Mouse (Mus musculus) cerebellum, adult 18-20 months (tissue): ENCODE results near the gene Tmeff1.
"Not testable (repeated sequence)": the region's sequence is repeated elsewhere in the genome, so short reads cannot be mapped to it uniquely, and the experiment has no call there.

Experiments
- DNase-seq, 2 experiments: peaks; one replicate each; pipeline ENCODE4 v3.0.0; 2021

Tmeff1 gene

DNA sequence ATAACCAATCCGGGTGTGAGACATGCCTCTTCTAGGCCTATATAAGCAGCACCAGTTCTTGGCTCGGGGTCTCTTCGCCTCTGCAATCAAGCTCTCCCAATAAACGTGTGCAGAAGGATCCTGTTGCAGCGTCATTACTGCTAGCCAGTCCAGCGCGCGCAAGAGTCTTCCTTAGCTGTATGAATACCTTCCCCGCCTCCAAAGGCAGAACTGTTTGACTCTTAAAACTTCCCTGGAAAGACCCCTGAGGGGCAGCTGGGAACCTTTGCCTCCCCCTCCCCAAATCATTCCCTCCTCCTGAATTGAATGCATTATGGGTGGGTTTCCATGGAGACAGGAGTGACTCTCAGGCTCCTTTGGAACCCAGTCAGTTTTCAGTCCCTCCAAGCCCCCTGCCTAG is 93.8 kb downstream of the Tmeff1 start:
- DNase-seq, result no peak

DNA sequence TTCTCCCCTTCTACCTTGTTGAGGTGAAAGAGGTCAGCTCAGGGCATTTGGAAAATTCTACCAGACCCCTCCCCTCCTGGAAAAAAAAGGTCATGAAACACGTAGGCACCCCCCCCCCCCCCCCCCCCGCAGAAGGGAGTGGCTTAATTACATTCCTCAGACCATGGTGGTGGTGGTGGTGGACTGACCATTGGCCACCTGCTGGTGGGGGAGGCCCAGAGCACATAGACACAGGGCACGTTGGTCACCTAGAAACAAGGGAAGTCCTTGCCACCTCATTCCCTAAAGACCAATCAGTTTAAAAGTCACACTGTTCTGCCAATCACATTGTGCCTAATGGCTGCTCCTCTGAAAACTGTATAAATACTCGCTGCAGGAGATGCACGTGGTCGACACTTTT is 94.8 kb downstream of the Tmeff1 start:
- not testable (repeated sequence) for DNase-seq

DNA sequence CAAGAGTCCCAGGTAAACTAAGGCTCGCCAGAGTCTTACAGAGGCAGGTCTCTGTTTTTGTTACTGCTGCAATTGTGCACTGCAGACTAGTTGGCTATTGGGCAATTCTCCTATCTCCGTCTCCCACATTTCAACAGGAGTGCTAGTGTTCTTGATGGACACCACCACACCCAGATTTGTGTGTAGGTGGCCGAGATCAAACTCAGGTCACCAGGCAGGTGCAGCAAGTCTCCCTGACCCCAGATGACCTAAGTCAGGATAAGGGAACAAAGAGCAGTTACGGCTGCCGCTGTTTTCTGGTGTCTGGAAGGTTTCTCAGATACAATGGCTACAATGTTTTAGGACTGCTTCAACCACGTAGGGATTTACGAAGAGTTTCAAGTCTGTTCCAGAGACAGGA is 95.2 kb downstream of the Tmeff1 start:
- no peak for DNase-seq

DNA sequence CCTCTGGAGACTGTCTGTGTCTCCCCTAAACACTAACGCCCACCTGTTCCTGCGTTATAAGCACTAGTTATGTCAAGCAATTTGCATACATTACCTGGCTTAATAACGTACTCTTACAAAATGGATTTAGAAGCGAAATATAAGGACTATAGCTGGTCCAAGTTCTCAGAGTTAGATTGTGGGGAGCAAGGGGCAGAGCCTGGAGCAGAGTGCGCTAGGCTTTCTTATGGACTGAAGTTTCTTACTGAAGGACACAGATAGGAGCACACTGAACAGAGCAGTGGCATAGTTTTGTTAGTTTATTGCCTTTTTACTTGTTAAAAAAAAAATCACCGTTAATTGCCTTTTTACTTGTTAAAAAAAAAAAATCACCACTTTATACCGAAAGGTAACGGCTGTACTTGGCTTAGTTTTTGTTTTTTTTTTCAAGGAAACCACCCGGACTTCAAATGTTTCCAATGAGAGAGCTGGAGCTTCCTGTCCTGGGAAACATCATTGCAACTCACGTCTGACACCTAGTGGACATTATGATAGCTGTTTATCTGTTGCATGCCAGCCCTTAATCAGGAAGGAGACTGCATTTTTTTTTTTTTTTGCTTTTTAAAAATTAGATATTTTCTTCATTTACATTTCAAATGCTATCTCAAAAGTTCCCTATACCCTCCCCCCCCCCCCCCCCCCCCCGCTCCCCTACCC is 95.8 kb downstream of the Tmeff1 start:
- peak; percentile 32 to 42 for DNase-seq

DNA sequence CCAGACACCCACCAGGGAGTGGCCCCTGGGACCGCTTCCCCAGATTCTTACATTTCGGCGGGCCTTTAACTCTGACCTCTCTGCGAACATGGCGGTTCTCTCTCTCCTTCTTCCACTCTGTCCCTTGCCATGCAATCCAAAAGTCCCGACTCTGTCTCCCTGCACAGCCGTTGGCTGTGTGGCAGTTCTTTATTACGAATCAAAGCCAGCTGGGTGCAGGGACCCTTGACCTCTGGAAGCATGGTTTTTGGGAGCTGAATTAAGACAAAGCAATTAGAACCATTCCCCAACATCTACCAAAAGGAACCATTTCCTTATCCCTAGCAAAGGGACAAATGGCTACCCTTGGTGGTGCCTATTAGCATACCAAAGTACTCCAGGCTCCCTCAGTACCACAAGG is 98.2 kb downstream of the Tmeff1 start:
- no peak for DNase-seq

DNA sequence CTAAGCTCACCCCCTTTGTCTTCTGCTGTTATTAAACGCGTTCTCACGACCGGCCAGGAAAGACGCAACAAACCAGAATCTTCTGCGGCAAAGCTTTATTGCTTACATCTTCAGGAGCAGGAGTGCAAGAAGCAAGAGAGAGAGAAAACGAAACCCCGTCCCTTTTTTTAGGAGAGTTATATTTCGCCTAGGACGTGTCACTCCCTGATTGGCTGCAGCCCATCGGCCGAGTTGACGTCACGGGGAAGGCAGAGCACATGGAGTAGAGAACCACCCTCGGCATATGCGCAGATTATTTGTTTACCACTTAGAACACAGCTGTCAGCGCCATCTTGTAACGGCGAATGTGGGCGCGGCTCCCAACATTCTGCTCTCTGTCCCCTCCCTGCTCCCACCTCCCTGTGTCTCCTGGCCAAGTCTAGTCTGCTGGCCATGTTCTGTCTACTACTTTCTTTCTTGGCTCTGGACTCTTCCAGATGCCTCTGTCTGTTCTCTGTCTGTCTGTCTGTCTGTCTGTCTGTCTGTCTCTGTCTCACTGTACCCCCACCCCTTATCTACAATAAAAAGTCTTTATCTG is 98.7 kb downstream of the Tmeff1 start:
- not testable (repeated sequence) for DNase-seq

DNA sequence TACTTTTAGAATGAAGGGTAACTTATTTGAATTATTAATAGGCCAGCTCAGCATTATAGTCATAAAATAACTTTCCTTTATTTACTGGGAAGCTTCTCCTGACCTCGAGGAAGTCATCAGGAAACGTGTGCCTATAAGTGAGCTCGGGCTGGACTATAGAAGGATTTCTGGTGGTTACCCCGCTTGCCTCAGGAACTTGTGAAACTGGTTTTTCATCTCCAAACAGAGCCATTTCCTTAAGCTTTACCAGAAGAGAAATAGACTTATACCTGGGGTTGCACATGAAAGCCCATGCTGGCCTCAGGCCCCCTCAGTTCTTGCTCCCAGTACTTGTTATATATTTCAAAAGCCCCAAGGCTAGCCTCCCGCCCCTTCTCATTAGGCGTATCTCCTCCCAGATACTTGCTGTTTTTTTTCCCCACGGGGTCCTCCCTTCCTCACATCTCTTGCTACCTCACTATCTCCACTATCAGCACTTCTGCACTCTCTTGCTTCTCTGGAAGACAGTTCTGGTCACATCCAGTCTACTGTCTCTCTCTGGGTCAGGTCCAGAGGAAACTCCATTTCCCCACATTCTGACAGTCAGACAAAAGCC is 99.7 kb downstream of the Tmeff1 start:
- DNase-seq, result no peak

DNA sequence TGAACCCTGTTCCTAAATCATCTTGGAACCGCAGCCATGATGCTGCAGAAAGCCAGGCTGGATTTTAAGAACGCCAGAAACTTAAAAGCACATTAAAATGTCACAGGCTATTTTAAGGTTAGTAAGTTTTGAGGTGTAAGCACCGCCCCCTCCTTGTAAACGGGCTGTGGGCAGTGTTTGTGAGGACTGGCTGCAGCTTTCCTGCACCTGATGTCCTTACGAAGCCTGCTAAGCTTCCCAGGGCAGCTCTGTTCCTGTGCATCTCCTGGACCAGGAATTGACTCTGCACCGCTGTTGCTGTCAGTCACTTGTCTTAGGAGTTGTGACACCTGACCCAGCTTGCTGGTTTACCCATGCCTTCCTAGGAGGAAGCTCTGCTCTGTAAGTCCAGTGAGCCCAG is 103.2 kb downstream of the Tmeff1 start:
- no peak for DNase-seq

DNA sequence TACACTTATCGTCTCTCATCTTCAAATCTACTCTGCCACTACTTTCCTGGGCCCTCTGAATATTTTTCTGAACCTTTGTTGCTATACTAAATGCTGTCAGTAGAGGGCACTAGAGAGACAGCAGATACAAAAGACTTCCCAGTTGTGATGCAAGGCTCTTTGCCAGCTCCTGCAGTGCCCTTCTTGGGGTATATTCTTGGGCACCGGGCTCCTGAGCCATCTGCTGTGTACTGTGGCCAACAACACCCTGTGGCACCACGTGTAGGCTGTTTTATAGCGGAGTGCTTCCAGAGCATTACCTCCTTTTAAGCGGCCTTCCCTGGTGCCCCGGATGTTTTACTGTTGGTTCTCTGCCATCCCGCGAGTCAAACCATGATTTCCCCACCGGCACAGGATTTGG is 105.7 kb downstream of the Tmeff1 start:
- DNase-seq, result peak; percentile 81 to 83

DNA sequence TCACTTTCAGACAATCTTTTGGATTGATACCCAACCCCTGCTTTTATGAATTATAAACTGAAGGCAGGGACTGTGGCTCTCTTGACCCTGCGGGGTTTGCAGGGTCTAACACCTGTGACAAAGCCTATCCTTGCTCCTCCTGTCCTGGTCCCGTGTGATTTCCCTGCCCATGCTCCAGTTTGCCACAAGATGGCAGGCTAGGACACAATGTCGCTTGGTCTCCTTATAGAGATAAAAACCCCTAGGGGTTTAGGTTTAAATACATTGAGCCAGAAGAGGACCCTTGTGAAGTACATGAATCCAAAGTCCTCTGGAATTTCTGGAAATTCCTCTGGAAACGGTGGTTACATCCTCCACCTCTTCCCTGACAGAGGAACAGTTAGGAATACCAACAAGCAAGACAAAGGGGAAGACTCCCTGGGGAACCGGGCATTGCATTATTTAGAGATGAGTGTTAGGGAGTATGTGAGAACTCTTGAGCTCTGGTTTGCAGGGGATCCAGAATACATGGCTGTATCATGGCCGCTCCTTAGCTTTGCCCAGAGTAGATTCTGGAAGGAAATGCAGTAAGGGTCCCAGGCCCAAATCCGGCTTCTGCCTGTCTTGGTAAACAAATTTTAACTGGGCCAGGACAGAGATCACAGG is 106.9 kb downstream of the Tmeff1 start:
- DNase-seq, result peak; percentile 36 to 43

DNA sequence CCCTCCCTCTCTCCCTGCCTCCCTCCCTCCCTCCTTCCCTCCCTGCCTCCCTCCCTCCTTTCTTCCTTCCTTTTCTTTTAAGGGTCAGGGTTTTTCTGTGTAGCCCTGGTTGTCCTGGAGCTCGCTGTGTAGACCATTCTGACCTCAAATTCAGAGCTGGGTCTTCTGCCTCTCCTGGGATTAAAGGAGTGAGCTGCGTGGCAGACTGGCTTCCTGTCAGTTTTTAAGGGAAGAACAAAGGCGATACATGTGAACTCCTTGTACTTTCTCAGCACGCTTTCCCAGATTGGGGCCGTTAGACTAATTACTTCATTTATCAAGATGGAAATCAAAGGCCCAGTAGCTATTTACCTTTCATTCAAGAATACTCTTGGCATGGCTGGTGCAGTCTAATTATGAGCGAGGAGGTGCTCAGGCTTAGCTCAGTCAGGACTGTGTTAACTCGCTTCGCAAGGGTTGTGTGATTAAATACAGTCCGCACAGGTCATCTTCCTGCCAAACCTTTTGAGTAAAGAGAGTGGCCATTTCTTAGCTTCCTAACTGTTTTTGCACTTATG is 107.8 kb downstream of the Tmeff1 start:
- DNase-seq, result no peak

DNA sequence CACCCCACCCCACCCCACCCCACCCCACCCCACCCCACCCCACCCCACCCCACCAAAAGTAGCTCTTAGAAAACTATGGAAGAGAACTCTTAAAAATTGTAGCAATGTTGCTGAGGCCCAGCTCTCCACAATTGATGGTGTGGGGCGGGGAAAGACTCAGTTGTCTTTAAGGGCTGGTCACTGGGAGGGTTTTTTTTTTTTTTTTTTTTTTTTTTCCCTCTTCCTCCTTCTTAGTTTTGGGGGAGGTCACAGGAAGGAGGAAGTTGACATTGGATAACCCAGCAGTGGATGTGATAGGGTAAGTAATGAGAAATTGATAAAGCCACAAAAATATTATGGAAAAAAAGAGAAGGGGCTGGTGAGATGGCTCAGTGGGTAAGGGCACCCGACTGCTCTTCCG is 111.7 kb downstream of the Tmeff1 start:
- no peak for DNase-seq

DNA sequence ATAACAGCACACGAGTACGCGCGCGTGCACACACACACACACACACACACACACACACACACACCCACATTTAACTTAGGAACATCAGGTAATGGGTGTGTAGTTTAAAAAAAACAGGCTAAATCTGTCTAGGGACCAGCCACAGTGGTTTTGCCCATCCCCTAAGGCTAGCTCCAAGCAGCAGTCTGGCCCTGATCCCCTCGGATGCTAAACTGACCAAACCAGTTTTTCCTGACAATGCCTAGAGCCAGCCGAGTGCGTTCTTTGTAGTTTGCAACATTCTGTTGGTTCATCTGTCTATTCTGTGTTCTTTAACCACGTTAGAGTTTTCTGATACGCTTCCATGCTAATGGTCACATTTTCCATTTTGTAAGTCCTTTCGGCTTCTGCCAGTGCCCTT is 112.3 kb downstream of the Tmeff1 start:
- DNase-seq, result no peak
